Comparison of ENCODE assay signal across 24 mouse cellular contexts in the genomic region with DNA sequence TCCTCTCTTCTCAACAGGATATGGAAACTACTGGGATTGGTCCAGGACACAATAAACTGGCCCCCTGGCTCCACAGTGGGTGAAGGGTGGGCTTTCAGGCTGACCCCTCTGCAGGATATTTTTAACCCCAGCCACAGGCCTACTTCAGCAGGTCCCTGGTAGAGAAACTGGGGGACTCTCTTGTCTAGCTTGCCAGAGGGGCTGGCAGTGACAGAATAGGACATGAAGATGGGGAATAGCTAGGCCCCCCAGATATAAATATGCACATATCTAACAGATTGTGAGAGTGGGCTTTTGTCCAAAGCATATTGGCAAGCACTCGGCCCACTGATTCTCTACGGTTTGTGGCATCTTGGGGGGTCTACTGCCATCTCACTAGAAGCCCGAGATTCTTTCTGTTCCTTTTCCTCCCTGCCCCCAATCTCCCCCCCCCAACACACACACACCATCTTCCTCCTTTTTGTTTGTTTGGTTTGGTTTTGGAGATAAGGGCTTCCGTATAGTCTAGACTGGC. TPM values are rescaled to one million over a fixed set of nuclear protein-coding genes. Genes with fewer than 3 reads are reported as not detected.
DNase-seq lines count a peak whose midpoint lies in the region; ATAC-seq and TF ChIP-seq lines count a peak whose summit lies in the region.
"Had no signal": no experiment of that assay in that cellular context is flagged by ENCODE, and none has a peak within 500 bp of the region (broad histone marks: within the 10 kb centered on the region; RNA-seq: fewer than 3 reads in every experiment).

No protein-coding gene starts in this region.

- no peak overlapping the region for H3K4me2 ChIP-seq in forebrain, embryonic 12.5 days
- H3K4me2 ChIP-seq in lung, embryonic 16.5 days (ENCODE audit: low read depth, low read length): no peak overlapping the region
- H3K4me2 ChIP-seq in forebrain, embryonic 14.5 days (ENCODE audit: low read length): no peak overlapping the region
- H3K4me2 ChIP-seq in forebrain, postnatal 0 days (ENCODE audit: low read depth): no peak overlapping the region
- H3K4me2 ChIP-seq: heart, embryonic 13.5 days; hindbrain, embryonic 14.5 days had no signal

- peaks cover 100% of the 10 kb centered on the region for H3K27me3 ChIP-seq in forebrain, embryonic 10.5 days (ENCODE audit: poor library complexity, severe bottlenecking)
- H3K27me3 ChIP-seq in forebrain, embryonic 12.5 days: peaks cover 64% of the 10 kb centered on the region; the same call in 1 of the 2 replicates
- H3K27me3 ChIP-seq in lung, embryonic 16.5 days (ENCODE audit: control insufficient read depth, insufficient read depth, low read depth, low read length): no peaks in the 10 kb centered on the region; the same call in 1 of the 2 replicates
- no peaks in the 10 kb centered on the region for H3K27me3 ChIP-seq in forebrain, embryonic 14.5 days (replicated peaks; ENCODE audit: control insufficient read depth, insufficient read depth, low read length)
- H3K27me3 ChIP-seq in forebrain, postnatal 0 days (ENCODE audit: insufficient read depth, low read length): no peaks in the 10 kb centered on the region
- no peaks in the 10 kb centered on the region for H3K27me3 ChIP-seq in cerebellum, adult 2 months (ENCODE audit: control insufficient read depth, insufficient read depth, low read length)

- no peak overlapping the region for H3K9ac ChIP-seq in forebrain, embryonic 12.5 days
- no peak overlapping the region for H3K9ac ChIP-seq in lung, embryonic 16.5 days (ENCODE audit: low read length)
- H3K9ac ChIP-seq in forebrain, embryonic 14.5 days (ENCODE audit: low read length): no peak overlapping the region
- H3K9ac ChIP-seq in forebrain, postnatal 0 days: no peak overlapping the region
- H3K9ac ChIP-seq: heart, embryonic 13.5 days; hindbrain, embryonic 14.5 days had no signal

- H3K36me3 ChIP-seq in forebrain, embryonic 10.5 days (replicated peaks): no peaks in the 10 kb centered on the region
- no peaks in the 10 kb centered on the region for H3K36me3 ChIP-seq in forebrain, embryonic 12.5 days (replicated peaks)
- H3K36me3 ChIP-seq in lung, embryonic 16.5 days (ENCODE audit: control insufficient read depth, insufficient read depth, low read length): no peaks in the 10 kb centered on the region
- H3K36me3 ChIP-seq in forebrain, embryonic 14.5 days (ENCODE audit: control insufficient read depth, insufficient read depth, low read length): no peaks in the 10 kb centered on the region
- H3K36me3 ChIP-seq in forebrain, postnatal 0 days (ENCODE audit: insufficient read depth): no peaks in the 10 kb centered on the region
- H3K36me3 ChIP-seq: heart, embryonic 10.5 days; heart, embryonic 13.5 days had no signal

- H3K27ac ChIP-seq in forebrain, embryonic 10.5 days: 0 out of 2 replicates have a peak overlapping the region, but pooled peaks have one; percentile 5
- H3K27ac ChIP-seq in forebrain, embryonic 12.5 days: no peak overlapping the region
- H3K27ac ChIP-seq in lung, embryonic 16.5 days (ENCODE audit: low read length): no peak overlapping the region
- H3K27ac ChIP-seq in forebrain, embryonic 14.5 days (ENCODE audit: low read depth, low read length): no peak overlapping the region
- no peak overlapping the region for H3K27ac ChIP-seq in forebrain, postnatal 0 days (ENCODE audit: low read depth, low read length)
- H3K27ac ChIP-seq in cerebellum, adult 2 months (ENCODE audit: insufficient read depth, low read length): no peak overlapping the region
- H3K27ac ChIP-seq: heart, adult 2 months; heart, embryonic 10.5 days; heart, embryonic 13.5 days; hindbrain, embryonic 14.5 days; hindbrain, postnatal 0 days had no signal

- DNase-seq in forebrain, embryonic 10.5 days (ENCODE audit: extremely low spot score, low spot score): no peak
- no peak for DNase-seq in lung, postnatal 14 days
- DNase-seq in forebrain, embryonic 14.5 days (ENCODE audit: low spot score): peak; percentile 53
- peak; percentile 16 for DNase-seq in forebrain, postnatal 0 days
- no peak for DNase-seq in kidney, postnatal 36 days
- DNase-seq in cerebellum, adult 2 months: no peak
- DNase-seq: adrenal gland, adult 8-10 months; adrenal gland, postnatal 25 days; cerebellum, adult 8-10 months; cerebellum, postnatal 10 days; cerebellum, postnatal 36 days; gastrocnemius, postnatal 36 days; heart, adult 2 months; heart, postnatal 14 days; heart, postnatal 4 days had no signal

- TF ChIP-seq POLR2A in cerebellum, adult 2 months (IDR thresholded peaks at IDR 0.05; ENCODE audit: borderline replicate concordance, insufficient read depth, low read length): no peak

- no peaks in the 10 kb centered on the region for H3K9me3 ChIP-seq in forebrain, embryonic 10.5 days
- H3K9me3 ChIP-seq in forebrain, embryonic 12.5 days: no peaks in the 10 kb centered on the region
- no peaks in the 10 kb centered on the region for H3K9me3 ChIP-seq in lung, embryonic 16.5 days (ENCODE audit: control insufficient read depth, low read length)
- H3K9me3 ChIP-seq in forebrain, embryonic 14.5 days (replicated peaks; ENCODE audit: control insufficient read depth, low read length): no peaks in the 10 kb centered on the region
- H3K9me3 ChIP-seq in forebrain, postnatal 0 days (ENCODE audit: low read length): no peaks in the 10 kb centered on the region
- H3K9me3 ChIP-seq: heart, embryonic 10.5 days; heart, embryonic 13.5 days had no signal

- no peak for TF ChIP-seq CTCF in forebrain, postnatal 0 days (IDR thresholded peaks at IDR 0.05; ENCODE audit: low read depth)
- TF ChIP-seq CTCF in cerebellum, adult 2 months (IDR thresholded peaks at IDR 0.05; ENCODE audit: borderline replicate concordance, insufficient read depth, low read depth, low read length): no peak

- H3K4me1 ChIP-seq in forebrain, embryonic 10.5 days: no peaks in the 10 kb centered on the region
- H3K4me1 ChIP-seq in forebrain, embryonic 12.5 days: no peaks in the 10 kb centered on the region; the same call in 1 of the 2 replicates
- peaks cover 7% of the 10 kb centered on the region for H3K4me1 ChIP-seq in lung, embryonic 16.5 days (replicated peaks; ENCODE audit: control insufficient read depth, insufficient read depth, low read length)
- H3K4me1 ChIP-seq in forebrain, embryonic 14.5 days (ENCODE audit: control insufficient read depth, insufficient read depth, low read length): no peaks in the 10 kb centered on the region
- H3K4me1 ChIP-seq in forebrain, postnatal 0 days (ENCODE audit: insufficient read depth): no peaks in the 10 kb centered on the region
- H3K4me1 ChIP-seq in cerebellum, adult 2 months (ENCODE audit: control insufficient read depth, insufficient read depth, low read length): no peaks in the 10 kb centered on the region
- H3K4me1 ChIP-seq: heart, embryonic 10.5 days had no signal

- ATAC-seq in forebrain, embryonic 12.5 days (ENCODE audit: low FRiP score): no peak
- ATAC-seq in lung, embryonic 16.5 days (ENCODE audit: low read depth): 0 out of 2 replicates have a peak, but pooled peaks have one; percentile 20
- ATAC-seq in forebrain, embryonic 14.5 days: peak; percentile 65; the same call in 1 of the 2 replicates
- no peak for ATAC-seq in forebrain, postnatal 0 days
- ATAC-seq: activated CD4-positive, CD25-positive, alpha-beta regulatory T cell, adult 4 months; hindbrain, postnatal 0 days; inflammation-experienced regulatory T-cells, adult 6 months; intestine, embryonic 16.5 days had no signal

- H3K4me3 ChIP-seq in forebrain, embryonic 10.5 days: no peak overlapping the region
- no peak overlapping the region for H3K4me3 ChIP-seq in forebrain, embryonic 12.5 days (replicated peaks)
- no peak overlapping the region for H3K4me3 ChIP-seq in lung, embryonic 16.5 days (ENCODE audit: low read length)
- H3K4me3 ChIP-seq in forebrain, embryonic 14.5 days (ENCODE audit: low read depth, low read length): no peak overlapping the region
- no peak overlapping the region for H3K4me3 ChIP-seq in forebrain, postnatal 0 days (ENCODE audit: low read depth, low read length)
- no peak overlapping the region for H3K4me3 ChIP-seq in cerebellum, adult 2 months (replicated peaks; ENCODE audit: insufficient read depth, low read depth, low read length)
- H3K4me3 ChIP-seq: heart, adult 2 months; heart, embryonic 10.5 days; heart, embryonic 13.5 days had no signal

- 81% methylated on average over 4 of the region's 4 CpGs for WGBS in forebrain, embryonic 10.5 days
- 37% methylated on average over 4 of the region's 4 CpGs for whole genome bisulfite sequencing in forebrain, embryonic 12.5 days
- WGBS in lung, embryonic 16.5 days: 37% methylated on average over 4 of the region's 4 CpGs
- WGBS in forebrain, embryonic 14.5 days: 44% methylated on average over 4 of the region's 4 CpGs
- 41% methylated on average over 4 of the region's 4 CpGs for WGBS in forebrain, postnatal 0 days
- WGBS in cerebellum, adult 2 months: 36% methylated on average over 4 of the region's 4 CpGs

RNA-seq across cellular contexts. Expression of a gene that starts 29.0 kb away (rescaled TPM):
- polyA plus RNA-seq in forebrain, embryonic 10.5 days (2016; fragmentation: Nextera tagmentation; extraction: Ambion mirVana): 71.3 and 72.2 TPM in 2 replicates
- 99.2 and 106 TPM in 2 replicates for polyA plus RNA-seq in forebrain, embryonic 12.5 days (2016; fragmentation: Nextera tagmentation; extraction: Ambion mirVana)
- 29.8 and 31.6 TPM in 2 replicates for polyA plus RNA-seq in lung, embryonic 16.5 days (2015; fragmentation: Nextera tagmentation; extraction: Ambion mirVana)
- 44.4 and 46.5 TPM in 2 replicates for polyA plus RNA-seq in forebrain, embryonic 14.5 days (2014; fragmentation: Nextera tagmentation; extraction: Ambion mirVana)
- total RNA-seq in forebrain, postnatal 0 days (2014; rRNA removed): 36.5 and 48.9 TPM in 2 replicates
- 26.6 and 29.6 TPM in 2 replicates for polyA plus RNA-seq in forebrain, postnatal 0 days (2015; fragmentation: Nextera tagmentation; extraction: Ambion mirVana)
- polyA plus RNA-seq in cerebellum, adult 2 months (2012; rRNA removed): 4.6 and 5.3 TPM in 2 replicates

Comparison
In these comparisons a context has a peak if more than half of its experiments do, and no peak if none do; other contexts are left out.
1. DNase-seq: peak in forebrain, embryonic 14.5 days (single experiment) and forebrain, postnatal 0 days (single experiment); none in forebrain, embryonic 10.5 days (single experiment), lung, postnatal 14 days (single experiment), kidney, postnatal 36 days (0 of 2) and cerebellum, adult 2 months (0 of 2).
2. ATAC-seq: peak in lung, embryonic 16.5 days (single experiment) and forebrain, embryonic 14.5 days (single experiment); none in forebrain, embryonic 12.5 days (single experiment) and forebrain, postnatal 0 days (single experiment).